Mouse (Mus musculus): Measurements from ENCODE around the gene Ccdc85c. TPM values are rescaled to one million over a fixed set of nuclear protein-coding genes. Genes with fewer than 3 reads are reported as not detected.

Gene Ccdc85c
- polyA plus RNA-seq, 1 experiment = 100 TPM

GRCm38 (mm10) chr12:108216611-108217370, 58.4 kb downstream of the Ccdc85c start:
- Histone ChIP-seq H3K4me1 (ENCODE audit: control insufficient read depth, insufficient read depth, insufficient read length, low read length) (no peaks in the 10 kb centered on the region; the same call in 1 of the 2 replicates), H3K4me3 (ENCODE audit: low read depth, low read length) (no peak overlapping the region), H3K27me3 (ENCODE audit: control insufficient read depth, insufficient read depth, low read length) (no peaks in the 10 kb centered on the region), H3K36me3 (ENCODE audit: control insufficient read depth, insufficient read depth, low read length) (peaks cover 4% of the 10 kb centered on the region; the same call in 1 of the 2 replicates), H3K27ac (ENCODE audit: insufficient read depth, low read depth, low read length) (no peak overlapping the region)
- WGBS = 92% methylated on average over 11 of the region's 11 CpGs
- TF ChIP-seq POLR2A (IDR thresholded peaks at IDR 0.05; ENCODE audit: low read depth, low read length) = no peak
- TF ChIP-seq CTCF (IDR thresholded peaks at IDR 0.05; ENCODE audit: extremely low read depth, insufficient read length, insufficient replicate concordance, low read depth, low read length) = no peak

- H3K4me3 ChIP-seq (ENCODE audit: low read depth, low read length) = no peak overlapping the region
- H3K27ac ChIP-seq (ENCODE audit: insufficient read depth, low read depth, low read length) = no peak overlapping the region
- 68% methylated on average over 8 of the region's 8 CpGs for WGBS
- H3K27me3 ChIP-seq (ENCODE audit: control insufficient read depth, insufficient read depth, low read length) = no peaks in the 10 kb centered on the region
- no peaks in the 10 kb centered on the region; the same call in 1 of the 2 replicates for H3K36me3 ChIP-seq (ENCODE audit: control insufficient read depth, insufficient read depth, low read length)
- no peak for TF ChIP-seq POLR2A (IDR thresholded peaks at IDR 0.05; ENCODE audit: low read depth, low read length)
- no peak for TF ChIP-seq CTCF (IDR thresholded peaks at IDR 0.05; ENCODE audit: extremely low read depth, insufficient read length, insufficient replicate concordance, low read depth, low read length)
- peaks cover under 1% of the 10 kb centered on the region for H3K4me1 ChIP-seq (ENCODE audit: control insufficient read depth, insufficient read depth, insufficient read length, low read length)
These were observed 60.1 kb downstream of the Ccdc85c start for GRCm38 (mm10) chr12:108215090-108215489.

GRCm38 (mm10) chr12:108213090-108214041, 61.9 kb downstream of the Ccdc85c start:
- no peak overlapping the region for H3K27ac ChIP-seq (ENCODE audit: insufficient read depth, low read depth, low read length)
- 75% methylated on average over 18 of the region's 18 CpGs for WGBS
- no peaks in the 10 kb centered on the region for H3K27me3 ChIP-seq (ENCODE audit: control insufficient read depth, insufficient read depth, low read length)
- no peak for TF ChIP-seq CTCF (IDR thresholded peaks at IDR 0.05; ENCODE audit: extremely low read depth, insufficient read length, insufficient replicate concordance, low read depth, low read length)
- TF ChIP-seq POLR2A (IDR thresholded peaks at IDR 0.05; ENCODE audit: low read depth, low read length) = no peak
- H3K4me3 ChIP-seq (ENCODE audit: low read depth, low read length) = no peak overlapping the region
- H3K36me3 ChIP-seq (ENCODE audit: control insufficient read depth, insufficient read depth, low read length) = no peaks in the 10 kb centered on the region
- peaks cover 9% of the 10 kb centered on the region for H3K4me1 ChIP-seq (ENCODE audit: control insufficient read depth, insufficient read depth, insufficient read length, low read length)

GRCm38 (mm10) chr12:108212476-108212875, 62.7 kb downstream of the Ccdc85c start:
- Histone ChIP-seq H3K36me3 (ENCODE audit: control insufficient read depth, insufficient read depth, low read length) (no peaks in the 10 kb centered on the region), H3K27ac (ENCODE audit: insufficient read depth, low read depth, low read length) (no peak overlapping the region), H3K27me3 (ENCODE audit: control insufficient read depth, insufficient read depth, low read length) (no peaks in the 10 kb centered on the region), H3K4me3 (ENCODE audit: low read depth, low read length) (no peak overlapping the region), H3K4me1 (ENCODE audit: control insufficient read depth, insufficient read depth, insufficient read length, low read length) (peaks cover 9% of the 10 kb centered on the region)
- TF ChIP-seq POLR2A (IDR thresholded peaks at IDR 0.05; ENCODE audit: low read depth, low read length) = no peak
- no peak for TF ChIP-seq CTCF (IDR thresholded peaks at IDR 0.05; ENCODE audit: extremely low read depth, insufficient read length, insufficient replicate concordance, low read depth, low read length)
- 80% methylated on average over 6 of the region's 6 CpGs for WGBS

- Histone ChIP-seq H3K4me1 (ENCODE audit: control insufficient read depth, insufficient read depth, insufficient read length, low read length) (peaks cover 9% of the 10 kb centered on the region), H3K36me3 (ENCODE audit: control insufficient read depth, insufficient read depth, low read length) (no peaks in the 10 kb centered on the region), H3K27me3 (ENCODE audit: control insufficient read depth, insufficient read depth, low read length) (no peaks in the 10 kb centered on the region), H3K4me3 (ENCODE audit: low read depth, low read length) (no peak overlapping the region), H3K27ac (ENCODE audit: insufficient read depth, low read depth, low read length) (no peak overlapping the region)
- no peak for TF ChIP-seq CTCF (IDR thresholded peaks at IDR 0.05; ENCODE audit: extremely low read depth, insufficient read length, insufficient replicate concordance, low read depth, low read length)
- TF ChIP-seq POLR2A (IDR thresholded peaks at IDR 0.05; ENCODE audit: low read depth, low read length) = no peak
- 46% methylated on average over 5 of the region's 5 CpGs for WGBS
These were observed 63.2 kb downstream of the Ccdc85c start for GRCm38 (mm10) chr12:108212071-108212470.

- WGBS = 93% methylated on average over 15 of the region's 15 CpGs
- Histone ChIP-seq H3K27me3 (ENCODE audit: control insufficient read depth, insufficient read depth, low read length) (no peaks in the 10 kb centered on the region), H3K4me1 (ENCODE audit: control insufficient read depth, insufficient read depth, insufficient read length, low read length) (peaks cover 9% of the 10 kb centered on the region), H3K36me3 (ENCODE audit: control insufficient read depth, insufficient read depth, low read length) (peaks cover 11% of the 10 kb centered on the region), H3K4me3 (ENCODE audit: low read depth, low read length) (no peak overlapping the region), H3K27ac (ENCODE audit: insufficient read depth, low read depth, low read length) (no peak overlapping the region)
- no peak for TF ChIP-seq POLR2A (IDR thresholded peaks at IDR 0.05; ENCODE audit: low read depth, low read length)
- TF ChIP-seq CTCF (IDR thresholded peaks at IDR 0.05; ENCODE audit: extremely low read depth, insufficient read length, insufficient replicate concordance, low read depth, low read length) = no peak
These were observed 64.6 kb downstream of the Ccdc85c start for GRCm38 (mm10) chr12:108210623-108211022.
